Mouse (Mus musculus) hindbrain, embryonic 15.5 days (tissue): ENCODE results near the gene Stub1. TPM values are rescaled to one million over a fixed set of nuclear protein-coding genes. Genes with fewer than 3 reads are reported as not detected.
"Not testable (repeated sequence)": the region's sequence is repeated elsewhere in the genome, so short reads cannot be mapped to it uniquely, and the experiment has no call there.

ENCODE experiments used
- ATAC-seq: fragments of 200-750 bp; cut with Nextera tagmentation; 2 replicates; pipeline ENCODE4 v1.8.0; 2017; ENCODE audit warnings: low read depth, moderate number of reproducible peaks, moderate TSS enrichment; ENCODE audit not compliant: low FRiP score
- H3K27ac ChIP-seq: fragments of 300-500 bp; sonication (generic); replicated peaks from 2 replicates; pipeline ENCODE4 v1.5.1; 2015; ENCODE audit warnings: mild to moderate bottlenecking, inconsistent platforms
- H3K27me3 ChIP-seq: fragments of 300-500 bp; sonication (generic); 2 replicates; pipeline ENCODE4 v1.6.1; 2015; ENCODE audit warnings: control low read depth, inconsistent platforms
- H3K36me3 ChIP-seq: fragments of 300-500 bp; sonication (generic); 2 replicates; pipeline ENCODE4 v1.6.1; 2015; ENCODE audit warnings: control low read depth, inconsistent platforms
- H3K4me1 ChIP-seq: fragments of 300-500 bp; sonication (generic); replicated peaks from 2 replicates; pipeline ENCODE4 v1.6.1; 2015; ENCODE audit warnings: control low read depth, inconsistent platforms
- H3K4me2 ChIP-seq: fragments of 300-500 bp; sonication (generic); 2 replicates; pipeline ENCODE4 v1.6.1; 2015; ENCODE audit warnings: moderate library complexity, mild to moderate bottlenecking, inconsistent platforms
- H3K4me3 ChIP-seq: fragments of 300-500 bp; sonication (generic); 2 replicates; pipeline ENCODE4 v1.5.1; 2015; ENCODE audit warnings: mild to moderate bottlenecking, inconsistent platforms
- H3K9ac ChIP-seq: fragments of 300-500 bp; sonication (generic); 2 replicates; pipeline ENCODE4 v1.6.1; 2015; ENCODE audit warnings: inconsistent platforms
- H3K9me3 ChIP-seq: fragments of 300-500 bp; sonication (generic); 2 replicates; pipeline ENCODE4 v1.6.1; 2016; ENCODE audit warnings: control low read depth, inconsistent platforms
- WGBS: fragments of 180-500 bp; shearing (Covaris S2); methylation state at CpG from one replicate; pipeline ENCODE4 v1.1.7; 2015; 5-methylcytosine and 5-hydroxymethylcytosine counted together
- polyA plus RNA-seq: library from polyadenylated mRNA; unstranded; fragments of >200 nt; fragmentation: Nextera tagmentation; extraction: Ambion mirVana; gene quantifications from 2 replicates; pipeline ENCODE4 v1.2.1, GENCODE M21; 2015

The Stub1 gene
- polyA plus RNA-seq, 1 experiment from 2014 or later: 382 TPM

DNA sequence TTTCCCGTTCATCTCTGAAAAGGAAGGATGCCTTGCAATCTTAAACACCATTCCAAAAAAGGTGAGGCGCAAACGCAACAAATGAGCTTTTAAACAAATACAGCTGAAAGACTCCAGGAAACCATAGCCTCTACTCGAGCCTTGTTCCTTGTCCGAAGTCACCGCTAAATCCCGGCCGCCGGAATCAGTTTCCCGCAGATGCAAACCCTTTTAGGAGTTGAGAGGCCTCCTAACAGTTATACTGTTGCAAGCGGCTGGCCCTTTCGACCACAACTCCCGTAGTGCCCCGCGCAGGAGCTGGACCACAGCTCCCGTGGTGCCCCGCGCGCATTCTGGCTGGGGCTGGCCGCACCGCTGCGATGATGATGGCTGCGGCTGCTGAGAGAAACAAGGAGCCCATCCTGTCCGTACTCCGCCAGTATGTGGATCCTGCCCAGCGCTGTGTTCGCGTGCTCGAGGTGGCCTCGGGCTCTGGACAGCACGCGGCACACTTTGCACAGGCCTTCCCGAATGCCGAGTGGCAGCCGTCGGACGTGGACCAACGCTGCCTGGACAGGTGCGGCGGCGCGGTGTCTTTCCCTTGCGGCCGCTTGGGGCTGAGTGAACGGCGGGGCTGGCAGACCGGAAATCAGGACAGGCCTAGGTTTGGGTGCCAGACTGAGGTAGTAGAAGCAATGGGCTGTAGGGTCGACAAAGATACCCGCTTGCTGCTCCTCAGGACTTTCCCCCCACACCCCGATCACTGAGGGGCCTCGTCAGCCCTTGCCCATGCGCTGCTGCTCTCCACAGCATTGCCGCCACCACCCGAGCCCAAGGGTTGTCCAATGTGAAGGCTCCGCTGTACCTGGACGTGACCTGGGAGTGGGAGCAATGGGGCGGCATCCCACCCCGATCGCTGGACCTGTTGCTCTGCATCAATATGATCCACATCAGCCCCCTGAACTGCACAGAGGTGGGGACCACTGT, 42.2 kb upstream of the Stub1 start:
- under 1% methylated on average over 59 of the region's 59 CpGs for WGBS
- H3K4me3 ChIP-seq: peak overlapping the region; percentile 64
- peak; percentile 89 for ATAC-seq
- H3K4me2 ChIP-seq: peak overlapping the region; percentile 90
- H3K36me3 ChIP-seq: 0 out of 2 replicates have a peak, but pooled peaks cover 3% of the 10 kb centered on the region
- peak overlapping the region; percentile 95 for H3K27ac ChIP-seq
- H3K9me3 ChIP-seq: no peaks in the 10 kb centered on the region
- peaks cover 34% of the 10 kb centered on the region for H3K4me1 ChIP-seq
- H3K27me3 ChIP-seq: no peaks in the 10 kb centered on the region
- peak overlapping the region; percentile 85 for H3K9ac ChIP-seq

DNA sequence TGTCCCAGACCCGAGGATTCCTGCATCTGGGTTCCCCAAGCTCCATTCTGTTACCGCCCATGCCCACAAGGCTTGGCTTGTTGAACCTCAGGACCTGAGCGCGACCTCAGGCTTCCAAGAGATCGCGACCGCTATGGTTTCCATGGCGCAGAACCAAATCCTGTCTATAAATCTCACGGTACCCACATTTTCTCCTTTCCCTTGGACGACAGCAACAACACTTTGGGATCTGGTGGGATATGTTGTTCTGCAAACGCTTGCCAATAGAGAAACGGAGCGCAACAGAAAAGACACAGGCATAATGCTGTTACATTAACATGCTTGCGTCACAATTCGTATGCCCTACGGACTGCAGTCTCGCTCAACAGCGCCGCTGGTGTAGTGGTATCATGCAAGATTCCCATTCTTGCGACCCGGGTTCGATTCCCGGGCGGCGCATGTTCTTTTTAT, 41.5 kb upstream of the Stub1 start, which contains the start of gene Mettl26:
Gene Mettl26 (plus strand): TSS at position 354 of the 450 bp plus-strand sequence.
- peaks cover 27% of the 10 kb centered on the region for H3K4me1 ChIP-seq
- H3K27me3 ChIP-seq: no peaks in the 10 kb centered on the region
- peak within 1 kb of the TSS; percentile 64 for H3K4me3 ChIP-seq
- peak within 1 kb of the TSS; percentile 85 for H3K9ac ChIP-seq
- H3K27ac ChIP-seq: peak within 1 kb of the TSS; percentile 95
- H3K9me3 ChIP-seq: no peaks in the 10 kb centered on the region
- H3K36me3 ChIP-seq: 0 out of 2 replicates have a peak, but pooled peaks cover 3% of the 10 kb centered on the region
- peak within 1 kb of the TSS; percentile 90 for H3K4me2 ChIP-seq
- under 1% methylated on average over 25 of the region's 25 CpGs for WGBS
- ATAC-seq: peak; percentile 67

DNA sequence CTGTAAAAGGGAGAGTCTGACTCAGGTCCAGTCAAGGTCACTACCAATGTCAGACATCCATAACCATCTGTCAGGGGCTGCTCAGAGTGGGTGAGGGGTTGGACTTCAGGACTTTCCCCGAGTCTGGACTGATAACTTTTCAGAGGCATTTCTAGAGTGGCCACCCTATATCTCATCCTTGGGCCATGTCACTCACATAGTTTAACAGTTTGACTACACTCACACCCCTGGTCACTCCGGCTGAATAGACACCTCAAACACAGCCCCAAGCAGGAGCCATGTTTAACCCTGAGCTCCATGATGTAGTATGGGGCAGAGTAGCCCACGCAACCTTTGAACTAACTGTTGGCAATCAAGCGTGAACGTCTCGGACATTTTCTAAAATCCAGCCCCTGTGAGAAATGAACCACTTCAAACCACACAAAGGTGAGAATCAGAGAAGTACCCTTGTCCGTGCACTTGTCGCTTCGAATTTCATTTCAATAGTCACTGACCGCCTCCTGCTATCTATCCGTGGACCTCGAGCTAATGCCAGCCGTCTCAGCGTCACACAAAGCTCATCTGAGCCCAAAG, 41.0 kb upstream of the Stub1 start:
- Histone ChIP-seq H3K4me2 (peak overlapping the region; percentile 90), H3K4me3 (peak overlapping the region; percentile 64), H3K9me3 (no peaks in the 10 kb centered on the region), H3K9ac (peak overlapping the region; percentile 61), H3K36me3 (0 out of 2 replicates have a peak, but pooled peaks cover 3% of the 10 kb centered on the region), H3K27me3 (no peaks in the 10 kb centered on the region), H3K27ac (peak overlapping the region; percentile 95), H3K4me1 (peaks cover 26% of the 10 kb centered on the region)
- ATAC-seq: peak; percentile 15; the same call in 1 of the 2 replicates
- 6% methylated on average over 14 of the region's 14 CpGs for WGBS

DNA sequence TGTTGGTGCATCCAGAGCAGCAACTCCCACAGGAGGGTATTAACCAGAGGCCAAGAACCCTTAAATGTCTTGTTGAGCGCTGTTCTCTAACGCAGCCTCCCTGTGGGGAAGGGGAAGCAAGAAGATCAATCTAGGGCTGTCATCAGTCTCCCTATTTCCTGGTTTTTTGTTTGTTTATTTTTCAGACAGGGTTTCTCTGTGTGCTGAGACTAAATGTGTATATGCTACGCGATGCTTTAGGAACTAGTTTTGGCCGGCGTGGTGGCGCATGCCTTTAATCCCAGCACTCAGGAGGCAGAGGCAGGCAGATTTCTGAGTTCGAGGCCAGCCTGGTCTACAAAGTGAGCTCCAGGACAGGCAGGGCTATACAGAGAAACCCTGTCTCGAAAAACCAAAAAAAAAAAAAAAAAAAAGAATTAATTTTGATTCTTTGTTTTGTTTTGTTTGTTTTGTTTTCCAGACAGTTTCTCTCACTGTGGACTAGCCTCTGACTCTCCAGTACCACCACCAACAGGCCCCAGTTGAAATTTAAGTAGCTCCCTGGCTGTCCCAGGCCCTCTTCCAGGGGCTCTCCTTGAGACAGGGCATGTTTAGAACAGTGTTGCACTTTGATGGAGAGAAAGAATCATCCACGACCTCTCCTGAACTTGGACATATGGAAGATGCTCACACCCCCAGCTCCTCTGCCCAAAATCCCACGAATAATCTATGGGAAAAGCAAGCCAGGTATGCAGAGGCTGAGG, 40.4 kb upstream of the Stub1 start:
- WGBS: 79% methylated on average over 11 of the region's 11 CpGs
- no peak for ATAC-seq
- 0 out of 2 replicates have a peak, but pooled peaks cover 3% of the 10 kb centered on the region for H3K36me3 ChIP-seq
- peaks cover 31% of the 10 kb centered on the region for H3K4me1 ChIP-seq
- H3K4me2 ChIP-seq: peak overlapping the region; percentile 90
- no peaks in the 10 kb centered on the region for H3K9me3 ChIP-seq
- no peaks in the 10 kb centered on the region for H3K27me3 ChIP-seq
- H3K4me3 ChIP-seq: peak overlapping the region; percentile 64
- H3K9ac ChIP-seq: peak overlapping the region; percentile 61
- H3K27ac ChIP-seq: peak overlapping the region; percentile 95

DNA sequence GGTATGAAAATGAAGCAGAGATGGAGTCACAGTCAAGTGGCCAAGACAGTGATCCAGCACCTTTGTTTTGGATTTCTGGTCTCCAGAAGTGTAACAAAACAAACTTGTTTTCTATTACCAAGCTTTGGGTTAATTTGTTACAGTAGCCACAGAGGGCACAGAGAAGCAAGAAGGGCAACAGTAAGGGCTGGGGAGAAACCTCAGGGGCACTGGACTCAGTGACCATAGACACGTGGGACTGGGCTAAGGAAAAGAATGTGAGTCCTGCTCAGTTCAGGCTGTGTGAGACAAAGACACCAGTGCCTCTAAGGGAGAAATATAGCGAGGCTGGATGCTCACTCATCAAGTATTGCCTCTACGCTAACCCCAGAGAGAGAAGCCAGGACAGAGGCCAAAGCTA, 39.5 kb upstream of the Stub1 start:
- 0 out of 2 replicates have a peak, but pooled peaks cover under 1% of the 10 kb centered on the region for H3K36me3 ChIP-seq
- peaks cover 35% of the 10 kb centered on the region for H3K4me1 ChIP-seq
- no peak overlapping the region for H3K4me2 ChIP-seq
- H3K9ac ChIP-seq: no peak overlapping the region
- no peaks in the 10 kb centered on the region for H3K9me3 ChIP-seq
- no peak for ATAC-seq
- no peak overlapping the region for H3K4me3 ChIP-seq
- no peak overlapping the region for H3K27ac ChIP-seq
- H3K27me3 ChIP-seq: no peaks in the 10 kb centered on the region
- WGBS: 91% methylated on average over 3 of the region's 3 CpGs

DNA sequence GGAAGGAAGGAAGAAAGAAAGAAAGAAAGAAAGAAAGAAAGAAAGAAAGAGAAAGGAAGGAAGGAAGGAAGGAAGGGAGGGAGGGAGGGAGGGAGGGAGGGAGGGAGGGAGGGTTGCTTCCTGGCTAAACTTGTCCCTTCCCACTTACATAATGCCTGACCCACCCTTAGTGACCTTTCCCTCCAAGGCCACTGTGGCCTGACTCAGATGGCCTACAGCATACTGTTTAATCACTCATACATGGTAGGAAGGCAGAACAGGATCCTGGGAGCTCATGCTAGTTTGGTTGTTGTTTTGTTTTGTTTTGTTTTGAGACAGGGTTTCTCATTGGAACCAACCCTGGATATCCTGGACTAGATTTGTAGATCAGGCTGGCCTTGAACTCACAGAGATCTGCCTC, 38.4 kb upstream of the Stub1 start:
- H3K36me3 ChIP-seq, H3K27ac ChIP-seq: not testable (repeated sequence)

DNA sequence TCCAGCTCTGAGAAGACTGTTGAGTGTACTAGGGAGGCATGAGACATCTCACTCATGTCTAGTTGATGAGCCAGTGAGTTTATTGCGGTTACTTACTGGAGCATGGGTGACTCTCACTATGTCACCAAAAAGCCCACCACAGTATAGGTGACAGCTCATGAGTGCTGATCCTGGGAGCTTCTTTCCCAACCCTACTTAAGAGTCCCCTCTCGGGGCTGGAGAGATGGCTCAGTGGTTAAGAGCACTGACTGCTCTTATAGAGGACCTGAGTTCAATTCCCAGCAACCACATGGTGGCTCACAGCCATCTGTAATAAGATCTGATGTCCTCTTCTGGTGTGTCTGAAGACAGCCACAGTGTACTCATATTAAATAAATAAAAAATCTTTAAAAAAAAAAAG, 36.8 kb upstream of the Stub1 start:
- no peak overlapping the region for H3K9ac ChIP-seq
- WGBS: 90% methylated on average over 2 of the region's 2 CpGs
- H3K4me1 ChIP-seq: peaks cover 28% of the 10 kb centered on the region
- no peaks in the 10 kb centered on the region for H3K36me3 ChIP-seq
- no peaks in the 10 kb centered on the region for H3K9me3 ChIP-seq
- H3K27me3 ChIP-seq: no peaks in the 10 kb centered on the region
- H3K4me2 ChIP-seq: no peak overlapping the region
- ATAC-seq: no peak
- H3K4me3 ChIP-seq: no peak overlapping the region
- H3K27ac ChIP-seq: no peak overlapping the region

More for the DNA sequence above, 38.4 kb upstream of the Stub1 start:
- H3K9me3 ChIP-seq, H3K4me2 ChIP-seq, H3K9ac ChIP-seq, H3K27me3 ChIP-seq, H3K4me3 ChIP-seq, ATAC-seq: not testable (repeated sequence)
- H3K4me1 ChIP-seq: peaks cover 35% of the 10 kb centered on the region

DNA sequence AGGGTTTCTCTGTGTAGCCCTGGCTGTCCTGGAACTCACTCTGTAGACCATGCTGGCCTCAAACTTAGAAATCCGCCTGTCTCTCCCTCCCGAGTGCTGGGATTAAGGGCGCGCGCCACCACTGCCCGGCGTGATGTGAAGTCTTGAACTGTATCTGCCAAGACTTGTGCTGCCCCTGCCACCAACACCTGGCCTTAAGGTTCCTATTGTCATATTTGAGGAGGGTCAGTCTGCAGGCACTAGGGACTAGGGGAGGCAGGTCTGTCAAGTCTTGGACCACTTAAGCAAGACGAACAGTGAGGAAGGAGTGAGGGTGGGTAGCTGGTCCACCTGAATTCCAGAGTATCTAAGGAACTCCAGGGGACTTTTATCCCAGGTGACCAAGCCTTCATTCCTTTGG, 36.3 kb upstream of the Stub1 start:
- ATAC-seq: no peak

DNA sequence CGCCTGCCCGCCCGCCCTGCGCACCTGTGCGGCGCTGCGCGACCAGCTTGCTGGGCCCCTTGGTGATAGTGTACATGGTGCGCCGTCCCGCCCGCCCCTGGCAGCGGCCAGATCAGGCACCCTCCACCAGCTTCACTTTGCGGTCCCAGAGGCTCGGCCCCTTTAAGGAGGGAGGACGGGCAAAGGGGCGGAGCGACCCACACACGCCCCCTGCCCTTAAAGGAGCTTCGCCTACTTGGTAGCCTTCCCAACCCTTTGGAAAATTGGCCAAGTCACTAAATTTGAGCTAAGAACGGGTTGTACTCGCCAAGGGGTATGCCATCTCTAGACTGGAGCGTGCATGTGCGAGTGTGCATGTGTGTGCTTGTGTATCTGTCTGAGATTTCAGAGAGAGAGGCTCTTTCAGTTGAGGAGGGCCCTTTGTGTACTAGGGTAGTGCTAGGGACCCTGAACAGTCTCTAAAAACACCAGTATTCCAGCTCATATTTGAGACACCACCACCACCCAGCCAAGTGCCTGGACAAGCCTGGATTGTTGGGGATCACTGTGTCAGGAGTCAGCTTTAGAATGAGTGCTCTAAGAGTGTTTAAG, 35.5 kb upstream of the Stub1 start, which contains the start of gene Mcrip2:
Gene Mcrip2 (minus strand): TSS at position 164 of the 591 bp plus-strand sequence.
- Histone ChIP-seq H3K27me3 (no peaks in the 10 kb centered on the region), H3K4me2 (peak within 1 kb of the TSS; percentile 95), H3K36me3 (no peaks in the 10 kb centered on the region), H3K4me3 (peak within 1 kb of the TSS; percentile 71), H3K27ac (peak within 1 kb of the TSS; percentile 75), H3K9ac (peak within 1 kb of the TSS; percentile 72), H3K9me3 (no peaks in the 10 kb centered on the region), H3K4me1 (peaks cover 22% of the 10 kb centered on the region)
- WGBS: under 1% methylated on average over 24 of the region's 24 CpGs
- peak; percentile 82 for ATAC-seq

More for the DNA sequence above, 36.3 kb upstream of the Stub1 start:
- 92% methylated on average over 8 of the region's 8 CpGs for WGBS
- H3K27ac ChIP-seq: no peak overlapping the region
- no peak overlapping the region for H3K4me2 ChIP-seq
- H3K9me3 ChIP-seq: no peaks in the 10 kb centered on the region
- peaks cover 28% of the 10 kb centered on the region for H3K4me1 ChIP-seq
- no peaks in the 10 kb centered on the region for H3K36me3 ChIP-seq
- H3K9ac ChIP-seq: no peak overlapping the region
- H3K27me3 ChIP-seq: no peaks in the 10 kb centered on the region
- H3K4me3 ChIP-seq: no peak overlapping the region

DNA sequence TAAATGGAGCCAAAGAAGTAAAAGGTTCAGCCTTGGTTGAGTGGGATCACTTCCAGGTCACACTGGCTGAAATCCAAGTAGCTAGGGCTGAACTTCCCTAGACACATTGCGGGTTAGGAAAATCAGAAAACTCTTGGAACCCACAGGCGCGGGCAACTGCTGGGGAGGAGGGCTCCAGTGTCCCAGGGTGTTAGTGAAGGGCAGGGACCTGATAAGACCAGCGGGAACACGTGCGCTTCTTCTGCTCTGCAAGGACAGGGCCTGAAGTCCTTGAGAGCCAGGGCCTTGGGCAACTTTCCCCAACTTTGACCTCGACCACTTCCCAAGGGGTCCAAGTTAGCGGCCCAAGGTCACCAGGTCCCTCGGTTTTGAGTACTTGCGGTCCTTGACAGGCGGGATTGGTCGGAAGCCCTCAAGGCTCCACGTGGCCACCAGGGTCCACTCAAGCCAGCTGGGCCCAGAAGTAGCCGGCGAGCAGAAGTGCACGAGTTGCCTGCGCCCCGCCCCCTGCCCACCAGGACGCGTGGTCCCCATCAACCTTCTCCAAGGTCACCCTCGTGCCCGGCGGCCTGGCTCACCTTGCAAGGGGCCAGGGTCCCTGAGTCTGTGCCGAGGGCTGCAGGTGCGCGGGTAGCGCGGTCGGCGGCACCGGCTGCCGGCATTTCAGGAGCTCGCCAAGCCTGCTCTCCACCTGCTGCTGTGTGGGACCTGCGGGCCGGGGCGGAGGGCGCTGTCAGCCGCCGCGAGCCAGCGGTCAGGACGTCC, 34.8 kb upstream of the Stub1 start:
- Histone ChIP-seq H3K4me3 (peak overlapping the region; percentile 71), H3K9ac (peak overlapping the region; percentile 72), H3K27ac (peak overlapping the region; percentile 75), H3K4me2 (peak overlapping the region; percentile 95), H3K27me3 (no peaks in the 10 kb centered on the region), H3K4me1 (peaks cover 22% of the 10 kb centered on the region), H3K9me3 (no peaks in the 10 kb centered on the region), H3K36me3 (no peaks in the 10 kb centered on the region)
- ATAC-seq: peak; percentile 40; the same call in 1 of the 2 replicates
- 2% methylated on average over 42 of the region's 42 CpGs for WGBS

DNA sequence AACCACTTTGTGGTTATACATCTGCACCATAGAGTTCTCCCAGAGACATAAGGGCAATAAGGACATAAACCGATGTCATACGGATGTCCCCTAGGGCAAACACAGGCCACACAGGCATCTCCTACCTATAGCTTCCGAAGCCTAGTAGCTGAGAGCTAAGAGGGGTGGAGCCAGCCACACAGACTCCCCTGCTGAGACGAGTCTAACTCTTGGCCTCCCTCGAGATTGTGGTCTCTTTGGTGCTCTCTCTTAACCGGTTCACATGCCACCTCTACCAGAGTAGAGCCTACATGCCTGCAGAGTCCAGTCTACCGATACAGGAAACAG, 34.3 kb upstream of the Stub1 start:
- Histone ChIP-seq H3K4me1 (peaks cover 22% of the 10 kb centered on the region), H3K27me3 (no peaks in the 10 kb centered on the region), H3K4me3 (peak overlapping the region; percentile 71), H3K36me3 (no peaks in the 10 kb centered on the region), H3K9me3 (no peaks in the 10 kb centered on the region), H3K4me2 (peak overlapping the region; percentile 95), H3K27ac (no peak overlapping the region), H3K9ac (peak overlapping the region; percentile 19; the same call in 1 of the 2 replicates)
- WGBS: 16% methylated on average over 7 of the region's 7 CpGs
- ATAC-seq: no peak
